Mouse (Mus musculus) cerebellum, adult 8-10 months (tissue): ENCODE measurements around the gene Tnpo3.
"Not testable (repeated sequence)": the region's sequence is repeated elsewhere in the genome, so short reads cannot be mapped to it uniquely, and the experiment has no call there.

Experiments used
- DNase-seq: peaks from one replicate; pipeline ENCODE4 v3.0.0; 2022

Gene Tnpo3

DNA sequence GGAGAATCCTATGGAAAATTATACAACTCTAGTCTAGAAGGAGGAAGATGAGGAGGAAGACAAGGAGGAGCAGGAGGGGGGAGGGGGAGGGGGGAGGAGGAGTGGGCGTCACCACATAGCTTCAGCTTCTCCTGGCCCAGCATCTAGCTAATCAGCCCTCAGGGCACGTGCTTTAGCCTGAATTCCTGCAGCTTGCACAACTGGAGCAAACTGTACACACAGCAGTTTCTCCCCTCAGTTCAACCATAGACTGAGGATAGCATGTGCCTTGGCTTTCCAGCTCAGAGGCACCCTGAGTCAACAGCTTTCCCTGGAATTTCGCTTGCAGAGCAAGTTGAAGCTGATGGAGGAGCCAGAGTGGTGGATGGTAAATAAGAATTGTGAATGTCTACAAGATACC lies 10.5 kb upstream of the Tnpo3 start:
- DNase-seq, result no peak

DNA sequence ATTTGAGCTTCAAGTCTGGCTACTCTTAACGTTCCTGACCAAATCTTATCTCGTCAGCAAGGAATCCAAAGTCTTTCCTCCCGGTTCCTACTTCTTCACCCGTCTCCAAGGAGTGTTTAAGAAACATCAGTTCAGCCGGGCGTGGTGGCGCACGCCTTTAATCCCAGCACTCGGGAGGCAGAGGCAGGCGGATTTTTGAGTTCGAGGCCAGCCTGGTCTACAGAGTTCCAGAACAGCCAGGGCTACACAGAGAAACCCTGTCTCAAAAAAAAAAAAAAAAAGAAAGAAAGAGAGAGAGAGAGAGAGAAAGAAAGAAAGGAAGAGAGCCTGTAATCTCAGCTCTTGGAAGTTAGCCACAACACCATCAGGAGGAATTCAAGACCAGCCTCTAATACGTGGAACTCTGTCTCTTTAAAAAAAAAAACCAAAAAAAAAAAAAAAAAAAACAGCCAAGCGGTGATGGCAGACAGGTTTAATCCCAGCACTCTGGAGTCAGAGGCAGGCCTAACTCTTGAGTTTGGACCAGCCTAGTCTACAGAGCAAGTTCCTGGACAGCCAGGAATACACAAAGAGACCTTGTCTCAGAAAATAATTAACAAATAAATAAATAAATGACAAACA lies 443 bp upstream of the Tnpo3 start:
- DNase-seq, result not testable (repeated sequence)

DNA sequence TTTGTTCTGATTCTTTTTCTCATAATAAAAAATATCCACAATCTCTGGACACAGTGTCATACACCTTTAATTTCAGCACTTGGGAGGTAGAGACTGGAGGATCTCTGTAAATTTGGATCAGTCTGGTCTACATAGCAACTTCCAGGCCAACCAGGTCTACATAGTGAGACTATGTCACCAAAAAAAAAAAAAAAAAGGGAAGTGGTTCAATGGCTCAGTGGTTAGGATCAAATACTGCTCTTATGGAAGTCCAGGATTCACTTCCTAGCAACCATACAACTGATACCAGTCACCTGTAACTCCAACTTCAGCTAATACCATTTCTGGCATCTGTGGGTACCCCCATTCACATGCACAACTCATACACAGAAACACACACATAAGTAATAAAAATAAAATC lies 9.5 kb downstream of the Tnpo3 start:
- no peak for DNase-seq

DNA sequence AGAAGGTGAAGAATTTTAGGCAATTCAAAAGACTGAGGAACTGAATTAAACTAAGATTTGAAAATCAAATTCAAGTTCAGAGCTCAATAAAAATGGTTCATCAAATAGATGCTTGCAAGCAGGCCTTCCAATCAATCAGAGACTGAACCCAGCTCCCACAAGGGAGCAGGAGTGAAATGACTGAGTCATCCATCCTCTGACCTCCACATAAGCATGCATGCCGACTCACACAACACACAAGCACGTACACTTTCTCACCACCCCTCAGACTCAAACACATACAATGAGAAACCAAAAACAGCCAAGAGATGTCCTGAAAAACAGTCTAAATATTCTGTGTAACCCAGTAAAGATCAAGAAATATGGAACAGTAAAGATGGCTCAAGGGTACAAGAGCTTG lies 14.0 kb downstream of the Tnpo3 start:
- DNase-seq, result no peak

DNA sequence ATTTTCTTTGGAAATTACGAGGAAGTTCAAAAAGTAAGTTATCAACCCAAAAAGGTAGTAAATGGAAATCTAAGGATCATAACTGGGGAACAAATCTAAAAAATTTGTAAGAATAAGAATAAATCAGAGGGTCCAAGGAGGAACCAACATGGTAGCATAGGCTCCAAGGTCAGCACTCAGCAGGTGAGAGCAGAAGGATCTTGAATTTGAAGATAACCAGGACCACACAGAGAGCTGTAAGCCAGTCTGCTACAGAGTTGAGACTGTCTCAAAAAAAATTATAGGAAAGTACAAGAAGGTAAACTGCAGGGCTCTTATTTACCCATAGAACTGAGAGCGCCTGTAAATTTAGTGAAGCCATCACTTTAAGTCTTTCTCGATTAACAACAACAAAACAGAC lies 28.5 kb downstream of the Tnpo3 start:
- DNase-seq, result no peak

DNA sequence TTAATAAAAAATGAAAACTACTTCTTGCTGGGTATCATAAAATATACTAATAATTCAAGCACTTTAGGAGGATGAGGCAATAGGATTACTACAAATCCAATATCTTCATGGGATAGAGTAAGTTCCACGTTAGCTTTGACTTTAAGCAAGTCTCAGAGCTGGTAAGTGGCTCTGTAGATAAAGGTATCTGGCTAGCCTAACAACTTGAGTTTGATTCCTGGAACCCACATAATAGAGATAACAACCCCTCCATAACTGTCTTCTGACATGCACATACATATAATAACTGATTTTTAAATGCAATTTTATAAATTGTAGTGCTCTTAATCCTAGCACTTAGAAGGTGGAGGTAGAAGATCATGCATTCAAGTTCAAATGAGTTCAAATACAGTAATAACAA lies 28.9 kb downstream of the Tnpo3 start:
- no peak for DNase-seq

DNA sequence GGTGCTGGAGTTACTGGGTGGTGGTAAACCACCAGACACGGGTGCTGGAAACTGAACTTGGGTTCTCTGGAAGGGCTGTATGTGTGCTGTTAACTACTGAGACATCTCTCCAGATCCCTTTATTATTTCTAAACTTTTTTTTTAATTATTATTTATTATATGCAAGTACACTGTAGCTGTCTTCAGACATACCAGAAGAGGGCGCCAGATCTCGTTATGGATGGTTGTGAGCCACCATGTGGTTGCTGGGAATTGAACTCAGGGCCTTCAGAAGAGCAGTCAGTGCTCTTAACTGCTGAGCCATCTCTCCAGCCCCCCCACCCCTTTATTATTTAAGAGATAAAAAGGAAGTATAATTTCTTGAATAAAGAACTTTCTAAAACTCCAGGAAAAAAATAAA lies 33.3 kb downstream of the Tnpo3 start:
- not testable (repeated sequence) for DNase-seq

DNA sequence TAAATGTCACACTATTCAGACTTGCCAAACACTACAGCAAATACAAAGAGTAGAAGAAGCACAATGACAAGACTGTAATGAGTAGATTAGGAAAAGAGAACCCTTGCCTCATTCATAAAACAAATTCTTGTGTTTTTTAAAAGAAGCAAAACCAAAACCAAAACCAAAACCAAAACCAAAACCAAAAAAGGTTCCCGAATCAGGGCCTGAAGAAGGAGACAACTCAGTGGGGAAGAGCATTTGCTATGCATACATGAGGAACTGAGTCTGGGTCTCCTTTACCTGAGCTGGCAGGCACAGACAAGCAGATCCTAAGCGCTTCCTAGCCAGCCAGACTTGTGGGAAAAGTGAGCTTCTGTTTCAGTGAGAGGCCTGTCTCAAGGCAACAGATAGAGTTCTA lies 52.6 kb downstream of the Tnpo3 start:
- DNase-seq, result no peak

DNA sequence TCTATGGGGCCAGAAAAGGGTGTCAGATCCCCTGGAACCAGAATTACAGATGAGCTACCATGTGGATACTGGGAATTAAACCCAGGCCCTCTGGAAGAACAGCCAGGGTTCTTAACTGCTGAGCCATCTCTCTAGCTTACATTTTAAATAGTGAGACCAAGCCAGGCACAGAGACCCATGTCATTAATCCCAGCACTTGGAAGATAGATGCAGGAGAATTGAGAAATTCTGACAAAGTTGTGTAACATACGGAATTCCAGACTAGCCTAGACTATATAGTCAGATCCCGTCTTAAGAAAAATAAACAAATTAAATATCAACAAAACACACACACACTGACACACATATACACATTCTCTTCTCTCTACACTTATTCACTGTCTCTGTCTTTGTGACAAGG lies 57.2 kb downstream of the Tnpo3 start:
- DNase-seq, result no peak

DNA sequence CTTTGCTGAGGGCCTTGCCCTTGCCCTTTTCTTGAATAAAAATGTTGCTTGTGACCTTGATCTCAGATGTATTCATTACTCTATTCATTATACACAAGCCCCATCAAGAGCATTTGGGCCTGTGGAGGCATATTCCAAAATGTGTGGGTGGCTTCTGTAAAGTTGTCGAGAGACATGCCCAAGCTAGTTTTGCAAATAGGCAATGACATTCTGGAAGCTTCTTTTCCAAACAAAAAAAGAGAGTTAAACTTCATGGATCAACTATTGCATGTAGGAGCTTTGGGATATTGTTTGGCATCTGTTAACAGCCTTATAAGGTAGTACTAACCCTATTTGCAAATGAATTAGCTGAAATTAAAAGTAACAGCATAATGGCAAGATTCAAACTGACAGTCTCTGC lies 61.6 kb downstream of the Tnpo3 start:
- DNase-seq, result no peak

DNA sequence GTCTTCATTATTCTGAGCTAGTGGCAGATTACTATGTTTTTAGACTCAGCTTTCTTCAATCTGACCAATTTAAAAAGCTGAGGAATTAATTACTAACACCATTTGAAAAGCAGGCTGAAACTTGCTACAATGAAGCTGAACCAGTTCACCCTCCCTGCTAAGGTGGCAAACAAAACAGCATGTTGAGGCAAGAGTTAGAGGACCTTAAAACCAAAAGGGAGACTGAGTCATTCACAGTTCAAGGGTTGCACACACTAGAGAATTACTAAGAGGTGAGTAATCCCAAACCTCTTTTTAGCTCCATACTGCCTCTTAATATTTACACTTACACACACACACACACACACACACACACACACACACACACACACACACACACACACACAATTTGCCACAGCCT lies 62.1 kb downstream of the Tnpo3 start:
- DNase-seq, result no peak

DNA sequence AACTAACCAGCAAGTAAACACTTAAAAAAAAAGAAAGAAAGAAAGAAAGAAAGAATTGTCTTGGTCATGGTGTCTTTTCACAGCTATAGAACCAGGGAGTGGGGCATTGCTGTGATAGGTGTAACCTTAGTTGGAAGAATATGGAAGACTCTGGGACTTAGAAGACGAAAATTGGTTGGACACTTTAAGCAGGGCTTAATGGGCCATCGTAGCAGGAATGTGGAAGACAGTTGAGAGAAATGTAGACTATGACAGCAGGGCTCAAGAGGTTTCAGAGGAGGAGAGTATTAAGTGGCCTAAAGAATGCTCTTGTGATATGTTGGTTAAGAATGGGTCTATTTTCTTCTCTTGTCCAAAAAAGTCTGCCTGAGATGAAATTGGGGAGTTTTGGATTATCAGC lies 64.1 kb downstream of the Tnpo3 start:
- DNase-seq, result no peak

DNA sequence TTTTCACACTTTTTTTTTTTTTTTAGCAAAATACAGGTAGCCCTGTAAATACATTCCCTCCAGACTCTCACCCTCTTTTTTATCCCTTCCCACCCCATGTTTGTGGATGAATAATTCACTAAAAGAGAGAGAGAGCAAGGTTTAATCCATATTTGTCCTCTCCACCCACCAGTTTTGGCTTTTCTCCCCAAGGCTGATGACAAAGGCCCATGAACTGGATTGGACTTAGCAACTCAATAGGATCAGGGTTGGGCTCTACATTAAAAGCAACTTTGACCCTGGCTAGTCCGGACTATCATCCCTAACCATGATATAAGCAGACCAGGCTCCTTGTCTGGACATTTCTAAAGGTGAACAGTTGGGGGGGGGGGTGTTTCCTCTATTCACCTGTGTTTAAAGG lies 68.7 kb downstream of the Tnpo3 start:
- no peak for DNase-seq

DNA sequence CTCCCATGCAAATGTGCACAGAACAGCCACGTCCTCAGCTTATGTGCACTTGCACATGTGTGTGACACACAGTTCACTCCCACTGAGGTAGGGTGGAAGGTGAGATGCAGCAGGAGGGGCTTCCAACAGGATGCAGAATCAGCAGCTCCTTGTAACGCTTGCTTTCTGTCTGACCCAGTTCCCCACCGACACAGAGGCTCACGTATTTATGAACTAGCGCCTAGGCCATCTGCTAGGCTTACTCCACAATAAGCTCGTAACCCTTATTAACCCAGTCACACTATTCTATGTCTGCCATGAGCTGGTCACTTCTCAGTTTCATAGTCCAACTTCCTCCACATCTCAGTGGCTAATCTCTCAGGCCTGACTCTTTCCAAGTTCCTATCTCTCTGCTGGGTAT lies 69.5 kb downstream of the Tnpo3 start:
- DNase-seq, result no peak

DNA sequence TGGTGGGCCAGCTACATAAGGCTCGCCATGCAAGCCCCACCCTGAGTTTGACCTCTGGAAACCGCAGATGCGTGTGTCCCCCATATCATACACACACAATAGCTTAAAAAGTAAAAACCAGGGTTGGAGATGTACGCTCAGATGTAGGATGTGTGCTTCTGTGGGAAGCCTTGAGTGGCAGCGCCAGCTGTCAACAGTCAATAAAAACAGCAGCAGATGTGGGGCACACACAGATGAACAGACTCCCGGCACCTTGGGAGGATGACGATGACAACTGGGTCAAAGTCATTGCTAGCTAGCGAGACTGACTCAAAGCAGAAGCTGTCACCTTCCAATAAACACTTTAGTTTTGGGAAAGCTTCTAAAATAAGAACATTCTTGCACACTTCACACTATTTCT lies 70.2 kb downstream of the Tnpo3 start:
- DNase-seq, result no peak

DNA sequence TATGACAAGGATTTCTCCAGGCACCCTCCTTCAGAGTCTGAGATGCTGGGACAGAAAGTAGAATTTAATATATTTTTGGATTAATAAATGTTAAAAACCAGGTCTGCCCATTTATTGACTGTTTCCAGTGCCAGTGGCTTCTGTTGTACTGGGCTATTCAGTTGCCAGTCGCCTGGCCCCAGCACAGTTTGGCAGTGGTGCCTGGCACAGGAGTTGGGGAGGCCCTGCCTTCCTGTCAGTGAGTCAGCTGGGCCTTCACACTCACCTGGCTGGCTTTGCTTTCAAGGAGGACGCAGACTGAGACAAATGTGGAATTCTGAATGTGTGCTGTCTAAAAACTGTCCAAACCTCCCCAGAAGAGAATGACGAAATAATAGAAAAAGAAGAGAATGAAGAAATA lies 72.5 kb downstream of the Tnpo3 start:
- peak; percentile 8 for DNase-seq

DNA sequence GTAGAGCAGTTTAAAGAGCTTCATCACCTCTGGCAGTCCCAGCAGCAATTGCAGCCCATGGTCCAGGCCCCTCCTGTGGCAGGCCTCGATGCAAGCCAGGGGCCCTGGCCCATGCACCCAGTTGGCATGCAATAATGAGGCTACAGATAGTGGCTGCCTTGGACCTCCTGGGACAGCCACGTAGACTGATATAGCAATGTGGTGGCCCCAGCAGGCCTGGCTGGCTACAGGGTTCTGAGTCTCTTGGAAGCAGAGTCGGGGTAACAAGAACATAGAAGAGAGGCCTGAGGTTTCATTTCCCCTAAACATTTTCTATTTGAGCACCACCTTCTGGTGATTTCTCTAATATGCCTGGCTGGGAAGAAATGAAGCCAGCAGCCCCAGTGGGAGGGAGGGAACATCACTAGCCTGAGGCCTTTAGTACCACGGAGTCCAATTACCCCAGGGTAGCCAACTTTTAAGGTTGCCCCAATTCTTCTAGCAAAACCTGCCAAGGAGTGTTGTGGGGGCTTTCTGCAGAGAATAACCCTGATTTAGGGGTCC lies 73.0 kb downstream of the Tnpo3 start:
- no peak for DNase-seq

DNA sequence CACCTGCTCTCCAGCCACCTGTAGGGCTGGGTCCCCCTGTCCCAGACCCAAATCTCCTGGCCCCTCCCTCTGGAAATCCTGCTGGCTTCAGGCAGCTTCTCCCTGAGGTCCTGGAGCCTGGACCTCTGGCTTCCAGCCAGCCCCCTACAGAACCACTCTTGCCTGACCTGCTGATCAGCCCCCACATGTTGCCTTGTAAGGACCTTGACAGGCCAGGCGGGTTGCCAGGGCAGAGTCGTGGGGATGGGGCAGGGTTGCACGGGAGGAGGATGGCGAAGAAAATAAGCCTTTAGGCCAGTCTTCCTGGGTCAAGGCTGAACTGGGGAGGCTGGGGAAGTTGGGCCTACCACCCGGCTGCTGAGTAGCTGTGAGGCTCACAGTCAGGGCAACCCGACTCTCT lies 74.4 kb downstream of the Tnpo3 start:
- DNase-seq, result no peak

DNA sequence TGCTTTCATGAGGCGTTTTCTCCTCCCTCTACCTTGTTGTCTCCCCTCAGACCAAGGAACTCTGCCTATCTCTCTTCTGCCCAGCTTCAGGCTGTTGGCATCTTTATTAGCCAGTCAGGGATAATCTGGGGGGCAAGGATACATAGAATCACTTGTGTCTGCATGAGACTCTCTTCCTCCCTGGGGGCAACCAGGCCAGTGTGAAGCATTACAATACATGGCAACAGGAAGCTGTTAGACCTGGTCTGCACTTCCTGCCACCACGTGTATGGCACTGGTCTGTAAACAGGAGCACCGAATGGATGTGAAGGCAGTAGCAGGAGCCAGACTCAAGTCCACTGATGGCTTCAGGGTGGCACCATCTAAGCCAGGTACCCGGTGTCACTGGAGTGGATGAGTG lies 79.6 kb downstream of the Tnpo3 start:
- DNase-seq, result no peak

DNA sequence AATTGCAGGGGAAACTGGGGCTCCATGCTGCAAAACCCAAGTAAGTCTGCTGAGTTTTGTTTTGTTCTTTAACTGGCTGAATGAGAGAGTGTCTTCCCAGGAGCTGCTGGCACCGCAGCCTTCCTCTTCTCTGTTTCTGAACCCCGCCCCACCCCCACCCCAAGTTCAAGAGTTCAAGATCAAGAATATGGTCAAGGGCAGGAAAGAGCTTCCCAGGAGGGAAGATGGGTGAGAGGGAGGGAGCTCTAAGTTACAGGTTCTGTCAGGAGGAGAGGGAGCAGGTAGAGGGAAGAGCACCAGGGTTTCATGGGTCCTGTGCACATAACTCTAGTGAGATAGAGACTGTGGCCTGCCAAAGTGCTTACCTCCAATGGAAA lies 80.3 kb downstream of the Tnpo3 start:
- no peak for DNase-seq

DNA sequence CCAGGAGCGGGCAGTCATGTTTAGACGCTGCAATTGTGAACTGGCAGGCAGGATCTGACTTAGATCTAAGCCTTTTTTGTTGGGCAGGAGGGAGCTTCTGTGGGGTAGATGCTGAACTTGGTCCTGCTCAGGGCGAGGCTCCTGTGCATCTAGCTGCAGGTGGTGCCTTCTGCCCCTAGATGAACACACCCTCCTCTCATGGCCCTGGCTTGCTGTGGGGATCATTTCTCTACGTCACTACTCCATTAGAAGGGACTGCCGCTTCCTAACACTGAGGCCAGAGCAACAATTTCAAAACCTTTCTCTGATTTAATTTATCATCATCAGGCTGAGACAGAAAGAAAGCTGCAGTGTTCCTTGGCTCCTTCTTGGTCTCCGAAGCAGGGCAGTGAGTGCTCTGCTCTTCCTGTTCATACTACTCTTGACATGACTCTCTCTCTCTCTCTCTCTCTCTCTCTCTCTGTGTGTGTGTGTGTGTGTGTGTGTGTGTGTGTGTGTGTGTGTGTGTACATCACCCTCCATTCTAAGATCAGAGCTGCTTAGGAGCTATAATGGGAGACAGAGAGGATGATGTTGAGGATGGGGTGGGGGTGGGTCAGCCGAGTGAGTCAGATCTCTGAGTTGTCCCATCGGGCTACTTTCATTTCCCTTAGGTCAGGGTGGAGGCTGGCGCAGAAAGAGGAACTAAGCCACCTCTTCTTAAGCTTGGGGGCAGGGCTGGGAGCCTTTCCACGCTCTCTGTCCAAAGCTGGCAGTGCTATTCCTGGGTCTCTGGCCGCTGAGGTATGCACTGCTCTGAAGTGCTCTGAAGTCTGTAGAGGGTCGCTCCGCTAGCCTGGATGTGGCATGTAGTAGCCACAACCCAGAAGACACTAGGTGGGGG lies 80.9 kb downstream of the Tnpo3 start:
- no peak for DNase-seq

DNA sequence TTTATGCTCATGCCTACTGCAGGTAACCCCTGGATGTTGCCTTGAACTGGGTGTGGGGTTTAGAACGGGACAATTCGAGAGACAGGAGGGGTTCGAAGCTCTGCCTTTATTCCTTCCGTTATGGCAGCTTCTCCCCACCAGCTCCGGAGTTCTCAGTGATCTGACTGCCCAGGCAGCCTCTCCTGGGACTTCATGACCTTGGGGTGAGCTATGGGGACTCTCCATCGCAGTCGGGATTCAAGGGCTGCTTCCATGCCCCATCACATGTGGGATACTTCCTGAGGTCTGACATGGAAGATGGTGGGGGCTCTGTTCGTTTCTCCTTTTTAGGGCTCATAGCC lies 81.6 kb downstream of the Tnpo3 start:
- no peak for DNase-seq

DNA sequence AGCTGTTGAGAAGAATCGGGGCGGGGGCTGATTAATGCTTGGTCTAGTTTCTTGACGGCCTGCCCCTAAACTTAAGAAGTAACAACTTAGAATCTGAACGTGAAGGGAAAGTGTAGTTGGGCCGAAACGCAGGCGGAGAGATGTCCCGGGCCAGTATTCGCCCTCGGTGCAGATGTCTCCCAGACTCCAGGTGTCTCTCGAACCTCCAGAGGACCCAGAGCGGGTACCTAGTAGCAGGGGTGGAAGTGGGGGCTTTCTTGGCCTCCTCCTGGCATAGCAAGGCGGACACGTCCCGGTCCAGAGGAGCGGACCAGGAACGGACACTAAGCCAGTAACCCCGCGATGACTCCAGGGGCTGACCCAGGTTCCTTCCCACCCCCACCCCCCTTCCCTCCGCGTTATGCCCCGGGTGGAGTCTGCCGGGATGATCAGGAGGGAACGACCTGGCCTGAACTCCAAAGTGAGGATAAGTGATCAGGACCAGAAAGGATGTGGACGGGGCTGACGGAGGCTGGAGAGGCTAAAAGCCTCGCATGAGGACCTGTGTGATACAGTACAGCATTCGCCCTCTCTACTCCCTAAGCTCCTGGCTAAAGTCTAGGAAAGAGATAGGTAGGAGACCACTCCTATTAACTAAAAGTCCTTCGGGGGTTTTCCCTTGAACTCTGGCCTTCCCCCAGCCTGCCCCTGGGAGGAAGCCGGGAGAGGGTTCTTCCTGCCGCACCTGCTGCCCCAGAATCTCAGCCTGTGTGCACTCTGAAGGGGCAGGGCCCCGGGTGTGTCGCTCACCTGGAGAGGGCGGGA lies 82.1 kb downstream of the Tnpo3 start:
- DNase-seq, result no peak
